8 mouse cellular contexts compared by ENCODE assay signal in genomic region chr11:106273311-106273684, GRCm38 (mm10). TPM values are rescaled to one million over a fixed set of nuclear protein-coding genes. Genes with fewer than 3 reads are reported as not detected.
DNase-seq lines count a peak whose midpoint lies in the region; ATAC-seq and TF ChIP-seq lines count a peak whose summit lies in the region.

No protein-coding gene starts in this region.

- TF ChIP-seq POLR2A in ES-Bruce4 (IDR thresholded peaks at IDR 0.05; ENCODE audit: insufficient read depth, low read length): no peak

- ATAC-seq in heart, embryonic 12.5 days (ENCODE audit: insufficient number of reproducible peaks, low FRiP score): no peak
- ATAC-seq in forebrain, postnatal 0 days: no peak
- peak; percentile 14; the same call in 1 of the 2 replicates for ATAC-seq in lung, postnatal 0 days

- H3K9me3 ChIP-seq in heart, embryonic 12.5 days (replicated peaks): no peaks in the 10 kb centered on the region
- H3K9me3 ChIP-seq in ES-Bruce4 (replicated peaks; ENCODE audit: control insufficient read depth, insufficient read depth, low read length, poor library complexity, severe bottlenecking): no peaks in the 10 kb centered on the region
- H3K9me3 ChIP-seq in forebrain, postnatal 0 days (ENCODE audit: low read length): no peaks in the 10 kb centered on the region
- no peaks in the 10 kb centered on the region for H3K9me3 ChIP-seq in lung, postnatal 0 days (ENCODE audit: low read length)

- peak overlapping the region; percentile 87 for H3K4me2 ChIP-seq in heart, embryonic 12.5 days
- peak overlapping the region; percentile 75 for H3K4me2 ChIP-seq in forebrain, postnatal 0 days (ENCODE audit: low read depth)
- peak overlapping the region; percentile 67 for H3K4me2 ChIP-seq in lung, postnatal 0 days (replicated peaks; ENCODE audit: low read depth, low read length)

- no peaks in the 10 kb centered on the region; the same call in 1 of the 2 replicates for H3K36me3 ChIP-seq in heart, embryonic 12.5 days
- no peaks in the 10 kb centered on the region for H3K36me3 ChIP-seq in ES-Bruce4 (ENCODE audit: control insufficient read depth, insufficient read depth, low read length, poor library complexity, severe bottlenecking)
- no peaks in the 10 kb centered on the region for H3K36me3 ChIP-seq in forebrain, postnatal 0 days (ENCODE audit: insufficient read depth)
- no peaks in the 10 kb centered on the region for H3K36me3 ChIP-seq in lung, postnatal 0 days (ENCODE audit: insufficient read depth, low read length)

- no peak for TF ChIP-seq CTCF in ES-Bruce4 (IDR thresholded peaks at IDR 0.05; ENCODE audit: low read depth, low read length)
- no peak for TF ChIP-seq CTCF in forebrain, postnatal 0 days (IDR thresholded peaks at IDR 0.05; ENCODE audit: low read depth)
- TF ChIP-seq CTCF in lung, postnatal 0 days (IDR thresholded peaks at IDR 0.05): no peak

- 18% methylated on average over 16 of the region's 16 CpGs for WGBS in heart, embryonic 12.5 days
- 14% methylated on average over 16 of the region's 16 CpGs for WGBS in forebrain, postnatal 0 days
- 7% methylated on average over 16 of the region's 16 CpGs for WGBS in lung, postnatal 0 days

- no peak for TF ChIP-seq EP300 in ES-Bruce4 (IDR thresholded peaks at IDR 0.05; ENCODE audit: insufficient read depth, low read depth, low read length)
- no peak; the same call in 1 of the 2 replicates for TF ChIP-seq EP300 in lung, postnatal 0 days (IDR thresholded peaks at IDR 0.05)

- peaks cover 35% of the 10 kb centered on the region for H3K4me1 ChIP-seq in heart, embryonic 12.5 days (replicated peaks)
- peaks cover 8% of the 10 kb centered on the region for H3K4me1 ChIP-seq in ES-Bruce4 (ENCODE audit: control insufficient read depth, insufficient read depth, low read length)
- peaks cover 13% of the 10 kb centered on the region for H3K4me1 ChIP-seq in forebrain, postnatal 0 days (ENCODE audit: insufficient read depth)
- peaks cover 22% of the 10 kb centered on the region for H3K4me1 ChIP-seq in lung, postnatal 0 days (ENCODE audit: insufficient read depth, low read depth, low read length)

- H3K9ac ChIP-seq in heart, embryonic 12.5 days: peak overlapping the region; percentile 77
- peak overlapping the region; percentile 84 for H3K9ac ChIP-seq in ES-Bruce4 (ENCODE audit: low read depth, poor library complexity, severe bottlenecking)
- H3K9ac ChIP-seq in forebrain, postnatal 0 days: peak overlapping the region; percentile 45; the same call in 1 of the 2 replicates
- H3K9ac ChIP-seq in lung, postnatal 0 days (replicated peaks; ENCODE audit: low read depth): peak overlapping the region; percentile 23; the same call in 1 of the 2 replicates

- H3K27me3 ChIP-seq in heart, embryonic 12.5 days (replicated peaks): no peaks in the 10 kb centered on the region
- no peaks in the 10 kb centered on the region for H3K27me3 ChIP-seq in ES-Bruce4 (ENCODE audit: control insufficient read depth, insufficient read depth, low read length, poor library complexity, severe bottlenecking)
- H3K27me3 ChIP-seq in forebrain, postnatal 0 days (ENCODE audit: insufficient read depth, low read length): no peaks in the 10 kb centered on the region
- H3K27me3 ChIP-seq in lung, postnatal 0 days (replicated peaks; ENCODE audit: insufficient read depth, low read length): no peaks in the 10 kb centered on the region

- H3K4me3 ChIP-seq in heart, embryonic 12.5 days: peak overlapping the region; percentile 95
- peak overlapping the region; percentile 63 for H3K4me3 ChIP-seq in ES-Bruce4 (ENCODE audit: low read depth, low read length)
- H3K4me3 ChIP-seq in forebrain, postnatal 0 days (ENCODE audit: low read depth, low read length): peak overlapping the region; percentile 93
- H3K4me3 ChIP-seq in lung, postnatal 0 days (ENCODE audit: low read depth, low read length): peak overlapping the region; percentile 97

- no peak for DNase-seq in heart, postnatal 36 days
- DNase-seq in forebrain, postnatal 0 days: no peak
- DNase-seq in lung, postnatal 0 days (ENCODE audit: low spot score): peak; percentile 63
- no peak for DNase-seq in ovary, postnatal 14 days (ENCODE audit: low spot score)
- no peak for DNase-seq in frontal cortex, postnatal 25 days (ENCODE audit: low spot score in 2 of 2)
- no peak for DNase-seq in left cerebral cortex, postnatal 25 days (ENCODE audit: low spot score in 2 of 2)

- H3K27ac ChIP-seq in heart, embryonic 12.5 days (ENCODE audit: poor library complexity, severe bottlenecking): peak overlapping the region; percentile 80
- peak overlapping the region; percentile 66 for H3K27ac ChIP-seq in ES-Bruce4 (ENCODE audit: insufficient read depth, low read length)
- H3K27ac ChIP-seq in forebrain, postnatal 0 days (ENCODE audit: low read depth, low read length): peak overlapping the region; percentile 76
- H3K27ac ChIP-seq in lung, postnatal 0 days (ENCODE audit: low read length): peak overlapping the region; percentile 88

- intact Hi-C loops in heart, postnatal 36 days (cut with DNase I): loop anchor here (2.0 to 10.0 kb wide), 2 partner anchors 56 to 342 kb away; partner anchors contain the start of genes Ccdc47, Ddx42 and Tex2
- intact Hi-C loops in left cerebral cortex, postnatal 25 days (cut with DNase I): loop anchor here (2.0 kb wide), 1 partner anchor 16 kb away; the partner anchor contains the start of genes Ftsj3 and Psmc5

RNA-seq across cellular contexts. Expression of gene Smarcd2, which starts 0.5 kb away (rescaled TPM):
- 24.6 and 25.3 TPM in 2 replicates for polyA plus RNA-seq in heart, embryonic 12.5 days (2016; fragmentation: Nextera tagmentation; extraction: Ambion mirVana)
- 10 to 100 TPM; 19.1 to 19.9 TPM for total RNA-seq in heart, postnatal 36 days (2021)
- 75.6 and 78.1 TPM in 2 replicates for polyA plus RNA-seq in ES-Bruce4 (2011; ENCODE audit: insufficient read depth, insufficient read length, low read depth, missing spikeins)
- 16.9 and 20.0 TPM in 2 replicates for total RNA-seq in forebrain, postnatal 0 days (2014; rRNA removed)
- polyA plus RNA-seq in forebrain, postnatal 0 days (2015; fragmentation: Nextera tagmentation; extraction: Ambion mirVana): 8.5 and 9.5 TPM in 2 replicates
- 46.9 and 55.5 TPM in 2 replicates for polyA plus RNA-seq in lung, postnatal 0 days (2015; fragmentation: Nextera tagmentation; extraction: Ambion mirVana)
- 10 to 100 TPM; 13.2 to 15.8 TPM for total RNA-seq in left cerebral cortex, postnatal 25 days (2021)

RNA-seq across cellular contexts. Expression of gene Tcam1, which starts 3.2 kb away (rescaled TPM):
- polyA plus RNA-seq in heart, embryonic 12.5 days (2016; fragmentation: Nextera tagmentation; extraction: Ambion mirVana): 0.05 and 0.06 TPM in 2 replicates
- not detected for total RNA-seq in heart, postnatal 36 days (2021)
- 0.44 and 0.45 TPM in 2 replicates for polyA plus RNA-seq in ES-Bruce4 (2011; ENCODE audit: insufficient read depth, insufficient read length, low read depth, missing spikeins)
- total RNA-seq in forebrain, postnatal 0 days (2014; rRNA removed): 0.23 and 0.38 TPM in 2 replicates
- polyA plus RNA-seq in forebrain, postnatal 0 days (2015; fragmentation: Nextera tagmentation; extraction: Ambion mirVana): 0.18 and 0.23 TPM in 2 replicates
- polyA plus RNA-seq in lung, postnatal 0 days (2015; fragmentation: Nextera tagmentation; extraction: Ambion mirVana): 0.06 and 0.07 TPM in 2 replicates
- total RNA-seq in left cerebral cortex, postnatal 25 days (2021): under 1 TPM; 0.18 to 0.34 TPM

RNA-seq across cellular contexts. Expression of gene Psmc5, which starts 17.3 kb away (rescaled TPM):
- polyA plus RNA-seq in heart, embryonic 12.5 days (2016; fragmentation: Nextera tagmentation; extraction: Ambion mirVana): 247 and 253 TPM in 2 replicates
- 100 to 1,000 TPM; 102 to 105 TPM for total RNA-seq in heart, postnatal 36 days (2021)
- 170 and 188 TPM in 2 replicates for polyA plus RNA-seq in ES-Bruce4 (2011; ENCODE audit: insufficient read depth, insufficient read length, low read depth, missing spikeins)
- 108 and 114 TPM in 2 replicates for total RNA-seq in forebrain, postnatal 0 days (2014; rRNA removed)
- polyA plus RNA-seq in forebrain, postnatal 0 days (2015; fragmentation: Nextera tagmentation; extraction: Ambion mirVana): 258 and 270 TPM in 2 replicates
- 150 and 153 TPM in 2 replicates for polyA plus RNA-seq in lung, postnatal 0 days (2015; fragmentation: Nextera tagmentation; extraction: Ambion mirVana)
- 100 to 1,000 TPM; 177 to 191 TPM for total RNA-seq in left cerebral cortex, postnatal 25 days (2021)

RNA-seq across cellular contexts. Expression of gene Ftsj3, which starts 17.4 kb away (rescaled TPM):
- polyA plus RNA-seq in heart, embryonic 12.5 days (2016; fragmentation: Nextera tagmentation; extraction: Ambion mirVana): 45.3 and 45.9 TPM in 2 replicates
- total RNA-seq in heart, postnatal 36 days (2021): 10 to 100 TPM; 21.1 to 23.0 TPM
- polyA plus RNA-seq in ES-Bruce4 (2011; ENCODE audit: insufficient read depth, insufficient read length, low read depth, missing spikeins): 139 and 156 TPM in 2 replicates
- 40.2 and 62.7 TPM in 2 replicates for total RNA-seq in forebrain, postnatal 0 days (2014; rRNA removed)
- 29.0 and 29.7 TPM in 2 replicates for polyA plus RNA-seq in forebrain, postnatal 0 days (2015; fragmentation: Nextera tagmentation; extraction: Ambion mirVana)
- 18.7 and 19.0 TPM in 2 replicates for polyA plus RNA-seq in lung, postnatal 0 days (2015; fragmentation: Nextera tagmentation; extraction: Ambion mirVana)
- 10 to 100 TPM; 28.6 to 29.3 TPM for total RNA-seq in left cerebral cortex, postnatal 25 days (2021)

RNA-seq across cellular contexts. Expression of gene Gh, which starts 28.4 kb away (rescaled TPM):
- not detected in 2 replicates for polyA plus RNA-seq in heart, embryonic 12.5 days (2016; fragmentation: Nextera tagmentation; extraction: Ambion mirVana)
- not detected for total RNA-seq in heart, postnatal 36 days (2021)
- not detected in 2 replicates for polyA plus RNA-seq in ES-Bruce4 (2011; ENCODE audit: insufficient read depth, insufficient read length, low read depth, missing spikeins)
- not detected in 2 replicates for total RNA-seq in forebrain, postnatal 0 days (2014; rRNA removed)
- not detected in 2 replicates for polyA plus RNA-seq in forebrain, postnatal 0 days (2015; fragmentation: Nextera tagmentation; extraction: Ambion mirVana)
- not detected in 2 replicates for polyA plus RNA-seq in lung, postnatal 0 days (2015; fragmentation: Nextera tagmentation; extraction: Ambion mirVana)
- total RNA-seq in left cerebral cortex, postnatal 25 days (2021): not detected

Comparison
In these comparisons a context has a peak if more than half of its experiments do, and no peak if none do; other contexts are left out.
1. H3K9ac ChIP-seq: peak in every context shown above with its lines; median percentile 84 in ES-Bruce4; 77 in heart, embryonic 12.5 days; 45 in forebrain, postnatal 0 days; 23 in lung, postnatal 0 days.